ENCODE assay signal across 9 mouse cellular contexts in genomic region chr17:83077737-83078600, GRCm38 (mm10).
DNase-seq lines count a peak whose midpoint lies in the region; ATAC-seq and TF ChIP-seq lines count a peak whose summit lies in the region.
"Had no signal": no experiment of that assay in that cellular context is flagged by ENCODE, and none has a peak within 500 bp of the region (broad histone marks: within the 10 kb centered on the region; RNA-seq: fewer than 3 reads in every experiment).

No protein-coding gene starts in this region.

- H3K9me3 ChIP-seq in heart, embryonic 10.5 days: no peaks in the 10 kb centered on the region
- peaks cover 5% of the 10 kb centered on the region; the same call in 1 of the 2 replicates for H3K9me3 ChIP-seq in heart, postnatal 0 days (replicated peaks; ENCODE audit: control insufficient read depth, low read length)
- H3K9me3 ChIP-seq in lung, postnatal 0 days (ENCODE audit: low read length): no peaks in the 10 kb centered on the region
- H3K9me3 ChIP-seq: liver, embryonic 15.5 days had no signal

- H3K4me2 ChIP-seq in heart, postnatal 0 days (ENCODE audit: low read depth, low read length): peak overlapping the region; percentile 43
- H3K4me2 ChIP-seq in lung, postnatal 0 days (replicated peaks; ENCODE audit: low read depth, low read length): 0 out of 2 replicates have a peak overlapping the region, but pooled peaks have one; percentile 20
- H3K4me2 ChIP-seq: liver, embryonic 15.5 days had no signal

- no peak for ATAC-seq in heart, postnatal 0 days (ENCODE audit: insufficient read depth, low read depth)
- ATAC-seq in lung, postnatal 0 days: peak; percentile 11; the same call in 1 of the 2 replicates
- ATAC-seq in megakaryocyte-erythroid progenitor cell, adult 5-6 weeks (replicated peaks; ENCODE audit: low FRiP score, low TSS enrichment, poor library complexity, severe bottlenecking): no peak

- H3K36me3 ChIP-seq in heart, embryonic 10.5 days: 0 out of 2 replicates have a peak, but pooled peaks cover 3% of the 10 kb centered on the region
- no peaks in the 10 kb centered on the region for H3K36me3 ChIP-seq in heart, postnatal 0 days (replicated peaks; ENCODE audit: control insufficient read depth, insufficient read depth, low read length)
- no peaks in the 10 kb centered on the region for H3K36me3 ChIP-seq in lung, postnatal 0 days (ENCODE audit: insufficient read depth, low read length)
- H3K36me3 ChIP-seq: liver, embryonic 15.5 days had no signal

- peaks cover 37% of the 10 kb centered on the region for H3K4me1 ChIP-seq in heart, embryonic 10.5 days
- peaks cover 15% of the 10 kb centered on the region for H3K4me1 ChIP-seq in heart, postnatal 0 days (ENCODE audit: control insufficient read depth, insufficient read depth)
- H3K4me1 ChIP-seq in lung, postnatal 0 days (ENCODE audit: insufficient read depth, low read depth, low read length): no peaks in the 10 kb centered on the region; the same call in 1 of the 2 replicates
- H3K4me1 ChIP-seq: liver, embryonic 15.5 days had no signal

- H3K9ac ChIP-seq in heart, postnatal 0 days (replicated peaks; ENCODE audit: low read depth, low read length): no peak overlapping the region
- no peak overlapping the region for H3K9ac ChIP-seq in lung, postnatal 0 days (replicated peaks; ENCODE audit: low read depth)
- H3K9ac ChIP-seq: liver, embryonic 15.5 days had no signal

- TF ChIP-seq CTCF in heart, postnatal 0 days (IDR thresholded peaks at IDR 0.05; ENCODE audit: low read depth): no peak
- TF ChIP-seq CTCF in lung, postnatal 0 days (IDR thresholded peaks at IDR 0.05): no peak

- peak overlapping the region; percentile 31 for H3K4me3 ChIP-seq in heart, embryonic 10.5 days
- H3K4me3 ChIP-seq in heart, postnatal 0 days (ENCODE audit: low read depth, low read length): no peak overlapping the region
- H3K4me3 ChIP-seq in lung, postnatal 0 days (ENCODE audit: low read depth, low read length): no peak overlapping the region
- H3K4me3 ChIP-seq: liver, embryonic 15.5 days had no signal

- peak overlapping the region; percentile 67 for H3K27ac ChIP-seq in heart, embryonic 10.5 days
- H3K27ac ChIP-seq in heart, postnatal 0 days (ENCODE audit: low read depth): peak overlapping the region; percentile 22
- H3K27ac ChIP-seq in lung, postnatal 0 days (ENCODE audit: low read length): no peak overlapping the region
- H3K27ac ChIP-seq: liver, embryonic 15.5 days had no signal

- no peaks in the 10 kb centered on the region for H3K27me3 ChIP-seq in heart, embryonic 10.5 days (ENCODE audit: insufficient read depth, poor library complexity, severe bottlenecking)
- H3K27me3 ChIP-seq in heart, postnatal 0 days (ENCODE audit: control insufficient read depth, insufficient read depth, low read length): no peaks in the 10 kb centered on the region
- no peaks in the 10 kb centered on the region for H3K27me3 ChIP-seq in lung, postnatal 0 days (replicated peaks; ENCODE audit: insufficient read depth, low read length)
- H3K27me3 ChIP-seq: liver, embryonic 15.5 days had no signal

- no peak for TF ChIP-seq EP300 in heart, postnatal 0 days (IDR thresholded peaks at IDR 0.05; ENCODE audit: low read depth)
- no peak for TF ChIP-seq EP300 in lung, postnatal 0 days (IDR thresholded peaks at IDR 0.05)

- no peak for DNase-seq in heart, embryonic 10.5 days (ENCODE audit: low spot score)
- DNase-seq in heart, adult 18-20 months: no peak
- DNase-seq in adrenal gland, adult 2 months: peak; percentile 79
- DNase-seq in heart, postnatal 0 days (ENCODE audit: low spot score): no peak
- DNase-seq in lung, postnatal 0 days (ENCODE audit: low spot score): no peak
- no peak for DNase-seq in cerebellum, adult 8-10 months
- no peak for DNase-seq in urinary bladder, postnatal 4 days (ENCODE audit: low spot score in 2 of 2)

- WGBS in heart, embryonic 10.5 days: 17% methylated on average over 17 of the region's 17 CpGs
- 29% methylated on average over 17 of the region's 17 CpGs for WGBS in heart, postnatal 0 days
- 26% methylated on average over 17 of the region's 17 CpGs for WGBS in lung, postnatal 0 days
